15 mouse cellular contexts compared by ENCODE assay signal in the genomic region with DNA sequence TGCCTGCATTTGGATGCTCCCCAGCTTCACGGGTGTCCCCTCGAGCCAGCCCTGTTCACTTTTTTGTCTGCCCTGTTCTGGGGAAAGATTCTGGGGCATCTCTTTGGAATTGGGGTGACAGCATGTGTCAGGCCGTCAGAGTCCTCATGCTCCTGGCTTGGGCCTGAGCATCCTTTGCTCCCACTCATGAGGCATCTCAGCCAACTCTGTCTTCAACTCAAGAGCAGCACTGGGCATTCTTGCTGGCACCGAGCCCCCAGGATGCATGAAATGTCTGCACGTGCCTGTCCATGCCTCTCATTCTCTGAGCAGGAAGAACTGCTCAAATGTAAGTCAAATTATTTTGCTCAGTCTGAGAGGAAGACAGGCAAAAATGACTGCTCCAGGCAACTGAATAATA.
DNase-seq lines count a peak whose midpoint lies in the region; ATAC-seq and TF ChIP-seq lines count a peak whose summit lies in the region.
"Had no signal": no experiment of that assay in that cellular context is flagged by ENCODE, and none has a peak within 500 bp of the region (broad histone marks: within the 10 kb centered on the region; RNA-seq: fewer than 3 reads in every experiment).

No protein-coding gene starts in this region.

- H3K36me3 ChIP-seq in midbrain, embryonic 13.5 days: no peaks in the 10 kb centered on the region
- H3K36me3 ChIP-seq: embryonic facial prominence, embryonic 15.5 days had no signal

- peak overlapping the region; percentile 80 for H3K27ac ChIP-seq in left cerebral cortex, adult 2 months
- peak overlapping the region; percentile 60 for H3K27ac ChIP-seq in midbrain, embryonic 13.5 days
- H3K27ac ChIP-seq: embryonic facial prominence, embryonic 15.5 days had no signal

- DNase-seq in cerebellum, postnatal 14 days: peak; percentile 60 to 62
- no peak for DNase-seq in cerebellum, adult 11 months
- no peak for DNase-seq in left cerebral cortex, adult 2 months (ENCODE audit: extremely low spot score in 1 of 2, low spot score in 2 of 2)
- no peak for DNase-seq in left cerebral cortex, adult 18-20 months (ENCODE audit: low spot score in 2 of 2)
- no peak for DNase-seq in MN1 (ENCODE audit: low spot score)
- DNase-seq in lung, postnatal 25 days (ENCODE audit: low spot score): no peak
- DNase-seq: gastrocnemius, postnatal 14 days; kidney, adult 11 months; kidney, postnatal 25 days; thymus, postnatal 4 days had no signal

- 81% methylated on average over 5 of the region's 5 CpGs for WGBS in midbrain, embryonic 13.5 days

- no peak overlapping the region for H3K4me3 ChIP-seq in left cerebral cortex, adult 2 months
- no peak overlapping the region for H3K4me3 ChIP-seq in midbrain, embryonic 13.5 days (replicated peaks)
- H3K4me3 ChIP-seq: embryonic facial prominence, embryonic 15.5 days; myocyte had no signal

- H3K4me2 ChIP-seq in midbrain, embryonic 13.5 days (replicated peaks): no peak overlapping the region
- H3K4me2 ChIP-seq: embryonic facial prominence, embryonic 15.5 days; heart, embryonic 11.5 days; lung, embryonic 14.5 days had no signal

- no peak for ATAC-seq in midbrain, embryonic 13.5 days

- peaks cover 35% of the 10 kb centered on the region for H3K4me1 ChIP-seq in midbrain, embryonic 13.5 days (replicated peaks)

- no peaks in the 10 kb centered on the region for H3K27me3 ChIP-seq in midbrain, embryonic 13.5 days
- H3K27me3 ChIP-seq: embryonic facial prominence, embryonic 15.5 days had no signal

- TF ChIP-seq CTCF in left cerebral cortex, adult 2 months (IDR thresholded peaks at IDR 0.05): no peak

- H3K9me3 ChIP-seq in midbrain, embryonic 13.5 days: no peaks in the 10 kb centered on the region
- H3K9me3 ChIP-seq: embryonic facial prominence, embryonic 15.5 days had no signal

- 0 out of 2 replicates have a peak overlapping the region, but pooled peaks have one; percentile 5 for H3K9ac ChIP-seq in midbrain, embryonic 13.5 days (replicated peaks)
- H3K9ac ChIP-seq: embryonic facial prominence, embryonic 15.5 days; lung, embryonic 14.5 days had no signal

- intact Hi-C loops in left cerebral cortex, adult 2 months (cut with DNase I): loop anchor here (2.0 to 5.0 kb wide), 2 partner anchors 16 to 43 kb away; no protein-coding TSS in a partner anchor

Comparison
In these comparisons a context has a peak if more than half of its experiments do, and no peak if none do; other contexts are left out.
1. DNase-seq: peak in cerebellum, postnatal 14 days (2 of 2); none in cerebellum, adult 11 months (single experiment), left cerebral cortex, adult 2 months (0 of 2), left cerebral cortex, adult 18-20 months (0 of 2), MN1 (single experiment) and lung, postnatal 25 days (single experiment).